Mouse (Mus musculus): Measurements from ENCODE around the gene Cass4. TPM values are rescaled to one million over a fixed set of nuclear protein-coding genes. Genes with fewer than 3 reads are reported as not detected.

Gene Cass4
- polyA plus RNA-seq, 1 experiment from 2014 or later, result 0.31 TPM

GRCm38 (mm10) chr2:172355833-172356232, 37.8 kb upstream of the Cass4 start:
- H3K4me1 ChIP-seq (replicated peaks), result no peaks in the 10 kb centered on the region
- no peak overlapping the region for H3K4me3 ChIP-seq (replicated peaks)
- no peak overlapping the region for H3K4me2 ChIP-seq
- H3K27ac ChIP-seq, result no peak overlapping the region
- peaks cover 71% of the 10 kb centered on the region for H3K36me3 ChIP-seq
- H3K9me3 ChIP-seq, result no peaks in the 10 kb centered on the region
- H3K9ac ChIP-seq (replicated peaks), result no peak overlapping the region
- no peaks in the 10 kb centered on the region for H3K27me3 ChIP-seq
- ATAC-seq (ENCODE audit: insufficient number of reproducible peaks, insufficient read depth, low FRiP score, low TSS enrichment, low read depth), result no peak
- 90% methylated on average over 5 of the region's 5 CpGs for WGBS

GRCm38 (mm10) chr2:172363176-172363575, 30.4 kb upstream of the Cass4 start:
- Histone ChIP-seq H3K4me2 (no peak overlapping the region), H3K4me3 (replicated peaks) (no peak overlapping the region), H3K9ac (replicated peaks) (no peak overlapping the region), H3K27me3 (no peaks in the 10 kb centered on the region), H3K9me3 (no peaks in the 10 kb centered on the region), H3K4me1 (replicated peaks) (peaks cover 5% of the 10 kb centered on the region), H3K36me3 (peaks cover 99% of the 10 kb centered on the region), H3K27ac (no peak overlapping the region)
- ATAC-seq (ENCODE audit: insufficient number of reproducible peaks, insufficient read depth, low FRiP score, low TSS enrichment, low read depth), result no peak
- 91% methylated on average over 7 of the region's 7 CpGs for WGBS

GRCm38 (mm10) chr2:172370411-172371223, 23.0 kb upstream of the Cass4 start, which contains the start of the genes Aurka and Cstf1:
Gene Aurka (minus strand): TSS chr2:172370535.
Gene Cstf1 (plus strand): TSS chr2:172370681.
- Histone ChIP-seq H3K9ac (replicated peaks) (peak within 1 kb of the TSS; percentile 91), H3K4me2 (peak within 1 kb of the TSS; percentile 87), H3K4me1 (replicated peaks) (peaks cover 30% of the 10 kb centered on the region), H3K4me3 (replicated peaks) (peak within 1 kb of the TSS; percentile 91), H3K9me3 (no peaks in the 10 kb centered on the region), H3K27ac (peak within 1 kb of the TSS; percentile 87), H3K27me3 (no peaks in the 10 kb centered on the region), H3K36me3 (peaks cover 60% of the 10 kb centered on the region)
- WGBS, result under 1% methylated on average over 66 of the region's 66 CpGs
- peak; percentile 98 for ATAC-seq (ENCODE audit: insufficient number of reproducible peaks, insufficient read depth, low FRiP score, low TSS enrichment, low read depth)

GRCm38 (mm10) chr2:172371258-172371657, 22.3 kb upstream of the Cass4 start:
- no peak for ATAC-seq (ENCODE audit: insufficient number of reproducible peaks, insufficient read depth, low FRiP score, low TSS enrichment, low read depth)
- H3K27ac ChIP-seq, result peak overlapping the region; percentile 87
- no peaks in the 10 kb centered on the region for H3K27me3 ChIP-seq
- H3K9me3 ChIP-seq, result no peaks in the 10 kb centered on the region
- peak overlapping the region; percentile 91 for H3K4me3 ChIP-seq (replicated peaks)
- peak overlapping the region; percentile 73 for H3K4me2 ChIP-seq
- peaks cover 60% of the 10 kb centered on the region for H3K36me3 ChIP-seq
- under 1% methylated on average over 11 of the region's 11 CpGs for WGBS
- H3K9ac ChIP-seq (replicated peaks), result peak overlapping the region; percentile 91
- peaks cover 30% of the 10 kb centered on the region for H3K4me1 ChIP-seq (replicated peaks)

- H3K36me3 ChIP-seq, result peaks cover 91% of the 10 kb centered on the region
- H3K27ac ChIP-seq, result no peak overlapping the region
- ATAC-seq (ENCODE audit: insufficient number of reproducible peaks, insufficient read depth, low FRiP score, low TSS enrichment, low read depth), result no peak
- H3K27me3 ChIP-seq, result no peaks in the 10 kb centered on the region
- H3K9ac ChIP-seq (replicated peaks), result no peak overlapping the region
- H3K4me2 ChIP-seq, result no peak overlapping the region
- H3K9me3 ChIP-seq, result no peaks in the 10 kb centered on the region
- peaks cover 7% of the 10 kb centered on the region; the same call in 1 of the 2 replicates for H3K4me1 ChIP-seq (replicated peaks)
- WGBS, result 94% methylated on average over 4 of the region's 4 CpGs
- H3K4me3 ChIP-seq (replicated peaks), result no peak overlapping the region
Observed at GRCm38 (mm10) chr2:172376551-172376950, 17.0 kb upstream of the Cass4 start.

- no peak for ATAC-seq (ENCODE audit: insufficient number of reproducible peaks, insufficient read depth, low FRiP score, low TSS enrichment, low read depth)
- WGBS, result 67% methylated on average over 5 of the region's 5 CpGs
- Histone ChIP-seq H3K9me3 (no peaks in the 10 kb centered on the region), H3K4me3 (replicated peaks) (no peak overlapping the region), H3K9ac (replicated peaks) (no peak overlapping the region), H3K36me3 (peaks cover 96% of the 10 kb centered on the region), H3K4me1 (replicated peaks) (peaks cover 2% of the 10 kb centered on the region; the same call in 1 of the 2 replicates), H3K27me3 (no peaks in the 10 kb centered on the region), H3K27ac (no peak overlapping the region), H3K4me2 (no peak overlapping the region)
Observed at GRCm38 (mm10) chr2:172376999-172377515, 16.5 kb upstream of the Cass4 start.

- no peak overlapping the region for H3K4me3 ChIP-seq (replicated peaks)
- H3K27ac ChIP-seq, result no peak overlapping the region
- no peak overlapping the region for H3K9ac ChIP-seq (replicated peaks)
- H3K36me3 ChIP-seq, result peaks cover 99% of the 10 kb centered on the region
- no peaks in the 10 kb centered on the region for H3K4me1 ChIP-seq (replicated peaks)
- no peak for ATAC-seq (ENCODE audit: insufficient number of reproducible peaks, insufficient read depth, low FRiP score, low TSS enrichment, low read depth)
- WGBS, result 76% methylated on average over 7 of the region's 7 CpGs
- no peaks in the 10 kb centered on the region for H3K27me3 ChIP-seq
- no peak overlapping the region for H3K4me2 ChIP-seq
- no peaks in the 10 kb centered on the region for H3K9me3 ChIP-seq
Observed at GRCm38 (mm10) chr2:172378332-172378731, 15.3 kb upstream of the Cass4 start.

GRCm38 (mm10) chr2:172380513-172380912, 13.1 kb upstream of the Cass4 start:
- H3K27me3 ChIP-seq, result no peaks in the 10 kb centered on the region
- no peak overlapping the region for H3K9ac ChIP-seq (replicated peaks)
- no peaks in the 10 kb centered on the region for H3K4me1 ChIP-seq (replicated peaks)
- no peak overlapping the region for H3K4me3 ChIP-seq (replicated peaks)
- no peak overlapping the region for H3K4me2 ChIP-seq
- no peak for ATAC-seq (ENCODE audit: insufficient number of reproducible peaks, insufficient read depth, low FRiP score, low TSS enrichment, low read depth)
- 97% methylated on average over 17 of the region's 17 CpGs for WGBS
- peaks cover 78% of the 10 kb centered on the region for H3K36me3 ChIP-seq
- H3K9me3 ChIP-seq, result no peaks in the 10 kb centered on the region
- H3K27ac ChIP-seq, result no peak overlapping the region

- Histone ChIP-seq H3K9ac (replicated peaks) (no peak overlapping the region), H3K4me2 (no peak overlapping the region), H3K27me3 (no peaks in the 10 kb centered on the region), H3K4me1 (replicated peaks) (no peaks in the 10 kb centered on the region), H3K9me3 (no peaks in the 10 kb centered on the region), H3K27ac (no peak overlapping the region), H3K4me3 (replicated peaks) (no peak overlapping the region), H3K36me3 (peaks cover 70% of the 10 kb centered on the region)
- WGBS, result 92% methylated on average over 11 of the region's 11 CpGs
- ATAC-seq (ENCODE audit: insufficient number of reproducible peaks, insufficient read depth, low FRiP score, low TSS enrichment, low read depth), result no peak
Observed at GRCm38 (mm10) chr2:172381341-172381740, 12.3 kb upstream of the Cass4 start.

GRCm38 (mm10) chr2:172381898-172382297, 11.7 kb upstream of the Cass4 start:
- no peak overlapping the region for H3K4me3 ChIP-seq (replicated peaks)
- H3K27ac ChIP-seq, result no peak overlapping the region
- no peaks in the 10 kb centered on the region for H3K4me1 ChIP-seq (replicated peaks)
- no peak overlapping the region for H3K9ac ChIP-seq (replicated peaks)
- H3K4me2 ChIP-seq, result no peak overlapping the region
- no peaks in the 10 kb centered on the region for H3K9me3 ChIP-seq
- 90% methylated on average over 12 of the region's 12 CpGs for WGBS
- no peak for ATAC-seq (ENCODE audit: insufficient number of reproducible peaks, insufficient read depth, low FRiP score, low TSS enrichment, low read depth)
- H3K36me3 ChIP-seq, result peaks cover 65% of the 10 kb centered on the region
- no peaks in the 10 kb centered on the region for H3K27me3 ChIP-seq

- H3K27me3 ChIP-seq, result no peaks in the 10 kb centered on the region
- H3K4me3 ChIP-seq (replicated peaks), result no peak overlapping the region
- H3K4me2 ChIP-seq, result no peak overlapping the region
- no peak overlapping the region for H3K27ac ChIP-seq
- H3K9me3 ChIP-seq, result no peaks in the 10 kb centered on the region
- H3K9ac ChIP-seq (replicated peaks), result no peak overlapping the region
- peaks cover 36% of the 10 kb centered on the region for H3K36me3 ChIP-seq
- 93% methylated on average over 3 of the region's 3 CpGs for WGBS
- no peaks in the 10 kb centered on the region for H3K4me1 ChIP-seq (replicated peaks)
- ATAC-seq (ENCODE audit: insufficient number of reproducible peaks, insufficient read depth, low FRiP score, low TSS enrichment, low read depth), result no peak
Observed at GRCm38 (mm10) chr2:172384715-172385114, 8.9 kb upstream of the Cass4 start.
